Mouse (Mus musculus) MEL (cell line): ENCODE data around the gene Gm10663.

Source experiments
- CHD1 ChIP-seq: IDR thresholded peaks from 2 replicates; pipeline ENCODE4 v1.6.1; 2012; ENCODE audit warnings: low read depth, mild to moderate bottlenecking, inconsistent platforms, low read length, improper control_type of control experiment
- CHD2 ChIP-seq: IDR thresholded peaks from 2 replicates; pipeline ENCODE4 v1.6.1; 2011; ENCODE audit warnings: low read length, improper control_type of control experiment
- CTCF ChIP-seq, 3 experiments: IDR thresholded peaks in 2 of 3; conservative IDR thresholded peaks in 1 of 3; 2 replicates each; pipeline ENCODE4 v1.5.1; 2011 to 2012; ENCODE audit warnings: low read length in 3 of 3, low read depth in 2 of 3, mild to moderate bottlenecking in 2 of 3, improper control_type of control experiment in 1 of 3, inconsistent platforms in 1 of 3, mixed read lengths in 1 of 3, moderate library complexity in 1 of 3; ENCODE audit not compliant: control insufficient read depth in 1 of 3, insufficient read depth in 1 of 3, poor library complexity in 1 of 3, severe bottlenecking in 1 of 3
- EP300 ChIP-seq, 2 experiments: IDR thresholded peaks; 2 replicates each; pipeline ENCODE4 v1.6.1; 2011; ENCODE audit warnings: improper control_type of control experiment in 2 of 2, low read length in 2 of 2, low read depth in 1 of 2, mild to moderate bottlenecking in 1 of 2
- ETS1 ChIP-seq: IDR thresholded peaks from 2 replicates; pipeline ENCODE4 v1.6.1; 2012; ENCODE audit warnings: low read depth, mild to moderate bottlenecking, inconsistent platforms, low read length, improper control_type of control experiment, moderate library complexity
- HCFC1 ChIP-seq: IDR thresholded peaks from 2 replicates; pipeline ENCODE4 v1.6.1; 2012; ENCODE audit warnings: low read depth, mild to moderate bottlenecking, inconsistent platforms, low read length, improper control_type of control experiment, moderate library complexity
- MAX ChIP-seq: IDR thresholded peaks from 2 replicates; pipeline ENCODE4 v1.6.1; 2011; ENCODE audit warnings: low read length, improper control_type of control experiment
- POLR2A ChIP-seq, 2 experiments: IDR thresholded peaks; 2 replicates each; pipeline ENCODE4 v1.6.1; 2011 to 2012; ENCODE audit warnings: low read length in 2 of 2, mild to moderate bottlenecking in 2 of 2, control low read depth in 1 of 2, improper control_type of control experiment in 1 of 2, low read depth in 1 of 2, moderate library complexity in 1 of 2; ENCODE audit not compliant: control insufficient read depth in 1 of 2, insufficient read depth in 1 of 2, poor library complexity in 1 of 2
- POLR2AphosphoS2 ChIP-seq: IDR thresholded peaks from 2 replicates; pipeline ENCODE4 v1.6.1; 2011; ENCODE audit warnings: low read length, improper control_type of control experiment
- POLR2AphosphoS5 ChIP-seq: IDR thresholded peaks from 2 replicates; pipeline ENCODE4 v1.6.1; 2012; ENCODE audit warnings: low read depth, borderline replicate concordance, mild to moderate bottlenecking, inconsistent platforms, low read length, moderate library complexity, mixed read lengths
- SIN3A ChIP-seq: IDR thresholded peaks from 2 replicates; pipeline ENCODE4 v1.6.1; 2012; ENCODE audit warnings: low read length, improper control_type of control experiment, inconsistent platforms
- TAL1 ChIP-seq: IDR thresholded peaks from 2 replicates; pipeline ENCODE4 v1.6.1; 2012; ENCODE audit warnings: mild to moderate bottlenecking, inconsistent platforms, low read length, moderate library complexity, mixed read lengths
- TCF12 ChIP-seq: IDR thresholded peaks from 2 replicates; pipeline ENCODE4 v1.6.1; 2014; ENCODE audit warnings: low read depth, mild to moderate bottlenecking, inconsistent platforms, low read length, improper control_type of control experiment, moderate library complexity
- ZC3H11A ChIP-seq: IDR thresholded peaks from 2 replicates; pipeline ENCODE4 v1.6.1; 2012; ENCODE audit warnings: low read depth, mild to moderate bottlenecking, inconsistent platforms, low read length, improper control_type of control experiment

- TF ChIP-seq CTCF (IDR thresholded peaks at IDR 0.05 in 2 of 3, conservative IDR thresholded peaks at IDR 0.05 in 1 of 3; ENCODE audit: control insufficient read depth in 1 of 3, insufficient read depth in 1 of 3, low read depth in 2 of 3, low read length in 3 of 3, poor library complexity in 1 of 3, severe bottlenecking in 1 of 3) (no peak), POLR2AphosphoS2 (no peak), POLR2AphosphoS5 (no peak), ZC3H11A (no peak), SIN3A (no peak), POLR2A (IDR thresholded peaks at IDR 0.05; ENCODE audit: control insufficient read depth in 1 of 2, insufficient read depth in 1 of 2, low read depth in 1 of 2, low read length in 2 of 2, poor library complexity in 1 of 2) (no peak), HCFC1 (no peak), CHD2 (no peak), ETS1 (no peak), CHD1 (no peak), MAX (no peak), EP300 (IDR thresholded peaks at IDR 0.05; ENCODE audit: low read depth in 1 of 2, low read length in 2 of 2) (no peak), TCF12 (no peak), TAL1 (no peak)
Measured at GRCm38 (mm10) chr8:65087711-65088110, 12.9 kb downstream of the Gm10663 start.
